Mouse (Mus musculus) layer of hippocampus, adult 11-12 months (tissue): ENCODE measurements around the gene Snx1.

ENCODE experiments used
- DNase-seq: peaks from one replicate; pipeline ENCODE4 v3.0.0; 2022; ENCODE audit warnings: low spot score

Snx1 gene

DNA sequence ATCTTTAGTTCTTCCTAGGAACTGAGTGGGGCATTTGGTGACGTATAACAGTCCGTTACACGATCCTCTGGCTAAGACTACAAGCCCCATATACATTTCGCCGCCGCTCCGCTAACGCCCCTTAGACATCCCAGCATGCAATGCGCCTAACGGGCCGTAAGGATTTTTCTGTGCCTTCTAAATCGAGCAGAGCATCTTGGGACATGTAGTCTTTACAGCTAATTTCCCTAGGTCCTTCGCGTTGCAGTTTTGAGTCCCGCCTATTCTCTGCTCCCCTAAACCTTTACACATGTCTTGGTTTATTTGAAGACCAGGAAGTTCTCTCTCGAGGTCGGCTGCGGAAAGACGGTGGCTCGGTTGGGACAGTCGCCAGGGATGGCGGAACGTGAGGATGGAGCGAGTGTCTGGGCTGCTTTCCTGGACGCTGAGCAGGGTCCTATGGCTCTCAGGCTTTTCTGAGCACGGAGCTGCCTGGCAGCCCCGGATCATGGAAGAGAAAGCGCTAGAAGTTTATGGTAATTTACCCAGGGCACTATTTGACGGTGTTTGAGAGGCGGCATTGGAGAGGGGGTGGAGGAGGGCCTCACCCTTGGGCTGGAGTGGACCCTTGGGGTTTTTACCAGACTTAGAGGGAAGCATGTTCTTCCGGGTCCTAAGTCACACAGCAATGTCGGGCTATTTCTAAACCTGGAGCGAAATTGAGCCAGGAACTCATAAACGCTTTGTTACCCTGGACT, at the start of gene Snx1, which contains the start of gene Ciao2a:
Gene Snx1 (minus strand): TSS at position 132 of the 737 bp plus-strand sequence.
Gene Ciao2a (plus strand): TSS at position 156 of the 737 bp plus-strand sequence.
- DNase-seq = peak; percentile 95

- no peak for DNase-seq
Observed at GRCm38 (mm10) chr9:66174985-66175384, 48.6 kb upstream of the Snx1 start.

GRCm38 (mm10) chr9:66173316-66173855, 47.0 kb upstream of the Snx1 start:
- no peak for DNase-seq

GRCm38 (mm10) chr9:66171275-66171921, 45.0 kb upstream of the Snx1 start:
- no peak for DNase-seq

DNA sequence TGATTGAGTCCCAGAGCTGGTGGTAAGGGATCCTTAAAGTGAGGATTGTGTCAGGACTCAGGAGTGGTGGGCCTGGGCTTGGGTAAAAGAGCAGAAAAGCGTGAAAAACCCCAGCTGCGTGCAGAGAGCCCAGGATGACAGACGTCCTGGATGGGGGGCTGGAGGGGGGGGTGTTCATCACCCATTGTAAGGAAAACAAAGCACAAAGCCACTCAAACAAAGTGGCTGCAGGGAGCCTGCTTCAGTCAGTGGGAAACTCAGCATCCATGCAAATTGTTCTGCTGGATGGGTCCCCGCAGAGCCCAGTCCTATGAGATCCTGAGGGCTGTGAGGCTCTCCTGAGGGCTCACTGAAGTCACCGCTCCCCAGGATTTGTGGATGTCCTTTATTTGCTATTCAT, 44.1 kb upstream of the Snx1 start:
- peak; percentile 12 for DNase-seq

DNA sequence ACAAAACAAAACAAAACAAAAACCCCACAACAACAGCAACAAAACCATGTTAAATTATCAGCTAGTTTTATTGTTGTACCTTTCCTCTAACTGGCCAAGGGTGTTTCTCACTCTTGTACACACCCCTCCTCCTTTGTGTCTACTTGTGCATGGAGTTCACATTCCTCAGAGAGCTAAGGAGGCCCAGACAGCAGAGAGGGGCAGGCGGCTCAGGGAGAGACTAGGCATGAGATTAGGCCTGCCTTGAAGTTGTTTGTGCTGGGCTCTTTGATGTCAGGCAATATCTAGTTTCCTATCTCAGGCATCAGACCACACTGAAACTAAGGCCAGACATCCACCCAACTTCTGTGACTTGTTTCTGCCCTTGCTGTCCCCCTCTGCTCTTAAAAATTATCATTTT, 41.8 kb upstream of the Snx1 start:
- no peak for DNase-seq

GRCm38 (mm10) chr9:66167222-66167621, 40.8 kb upstream of the Snx1 start:
- no peak for DNase-seq

DNA sequence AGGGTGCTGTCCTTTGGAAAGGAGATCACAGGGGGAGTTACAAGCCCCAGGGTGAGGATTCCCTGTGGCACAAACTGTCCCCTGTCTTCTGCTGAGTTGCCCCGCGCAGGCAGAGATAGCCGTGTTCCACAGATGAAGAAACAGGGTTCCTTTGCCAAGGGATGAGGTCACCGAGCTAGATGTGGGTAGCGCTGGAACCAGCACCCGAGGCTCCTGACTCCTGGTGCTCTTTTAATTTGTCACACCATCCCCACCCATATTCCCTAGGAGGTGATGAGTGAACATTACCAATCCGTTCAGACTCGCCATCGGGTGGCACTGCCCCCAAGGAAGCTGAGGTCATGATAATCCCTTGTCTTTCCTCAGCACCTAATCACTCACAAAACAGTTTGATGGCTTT, 36.6 kb upstream of the Snx1 start:
- DNase-seq = no peak

GRCm38 (mm10) chr9:66160155-66160554, 33.8 kb upstream of the Snx1 start:
- no peak for DNase-seq

DNA sequence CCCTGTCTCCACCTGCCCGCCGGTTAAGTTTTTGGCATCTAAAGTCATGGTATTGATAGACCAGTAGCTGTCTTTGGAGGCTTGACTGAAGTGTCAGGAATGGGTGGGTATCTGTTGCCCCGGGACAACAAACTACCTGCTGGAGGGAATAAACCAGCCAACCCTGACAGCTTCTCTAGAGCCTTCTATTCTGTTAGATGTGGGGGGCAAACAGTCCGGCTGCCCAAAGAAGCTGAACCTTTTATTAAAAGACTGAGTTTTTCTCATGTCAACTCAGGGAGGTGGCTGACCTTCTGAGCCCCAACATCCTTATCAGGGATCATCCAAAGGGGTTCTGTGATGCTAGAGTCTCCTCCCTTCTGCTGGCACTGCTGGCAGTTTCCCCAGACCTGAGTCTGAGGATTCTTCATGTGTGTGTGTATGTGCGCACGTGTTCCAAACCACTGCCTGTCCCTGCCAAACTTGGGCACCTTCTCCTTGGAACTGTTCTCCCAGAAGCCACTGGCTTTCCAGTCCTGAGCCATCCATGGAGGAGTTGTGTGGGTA, 32.6 kb upstream of the Snx1 start:
- DNase-seq = no peak

GRCm38 (mm10) chr9:66157958-66158830, 31.8 kb upstream of the Snx1 start, which contains the start of gene Dapk2:
TSS of gene Dapk2 (plus strand) at chr9:66158223.
- DNase-seq = peak; percentile 67

GRCm38 (mm10) chr9:66155534-66155933, 29.1 kb upstream of the Snx1 start:
- DNase-seq = no peak

- DNase-seq = no peak
Observed at GRCm38 (mm10) chr9:66154013-66154412, 27.6 kb upstream of the Snx1 start.

DNA sequence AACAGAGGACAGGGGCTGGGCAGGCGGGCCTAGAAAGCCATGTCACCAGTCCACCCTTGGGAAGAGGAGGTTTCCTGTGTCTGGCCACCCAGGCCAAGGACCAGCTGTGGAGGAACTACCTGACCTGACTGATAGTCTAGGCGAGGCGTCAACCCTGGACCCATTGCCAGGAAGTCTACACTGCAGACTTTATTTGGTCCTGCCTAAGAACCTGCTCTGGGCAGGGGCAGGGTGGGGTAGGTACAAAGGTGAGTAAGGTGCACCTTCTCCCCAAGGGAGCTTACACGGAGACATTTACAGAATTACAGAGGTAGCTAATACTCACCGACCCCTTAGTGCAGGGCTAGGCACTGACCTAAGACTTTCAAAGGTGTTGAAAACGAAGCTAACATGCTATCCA, 27.2 kb upstream of the Snx1 start:
- no peak for DNase-seq

GRCm38 (mm10) chr9:66152011-66152410, 25.6 kb upstream of the Snx1 start:
- DNase-seq = no peak

DNA sequence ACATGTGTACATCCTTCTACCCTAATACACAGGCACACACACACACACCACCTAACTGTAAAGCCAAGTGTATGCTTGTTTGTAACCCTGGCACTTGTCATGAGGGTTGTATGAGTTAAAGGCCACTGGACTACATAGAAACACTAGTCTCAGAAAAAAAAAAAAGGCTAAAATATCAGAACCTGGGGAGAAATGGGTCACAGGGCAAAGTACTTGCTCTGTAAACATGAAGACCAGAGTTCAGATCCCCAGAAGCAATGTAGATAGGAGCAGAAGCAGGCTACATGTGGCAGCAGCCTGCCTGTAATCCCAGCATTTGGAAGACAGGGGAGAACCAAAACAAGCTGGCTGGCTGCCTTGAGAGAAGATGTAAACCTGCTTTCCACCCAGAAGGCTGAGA, 19.8 kb upstream of the Snx1 start:
- DNase-seq = no peak

DNA sequence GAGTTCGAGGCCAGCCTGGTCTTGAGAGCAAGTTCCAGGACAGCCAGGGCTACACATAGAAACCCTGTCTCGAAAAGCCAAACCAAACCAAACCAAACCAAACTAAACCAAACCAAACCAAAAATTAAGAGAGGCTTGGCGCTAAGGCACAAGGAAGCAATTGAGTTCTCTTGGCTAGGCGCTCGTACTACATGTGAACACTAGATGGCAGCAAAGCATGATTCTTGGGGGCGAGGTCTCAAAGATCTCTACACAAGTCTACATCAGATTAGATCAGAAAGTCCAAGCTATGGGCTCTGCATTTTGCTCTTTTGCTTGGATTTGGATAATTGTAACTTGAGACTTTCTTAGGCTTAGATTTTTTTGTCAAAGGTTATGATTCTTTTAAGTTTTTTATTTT, 17.9 kb upstream of the Snx1 start:
- DNase-seq = peak; percentile 76

DNA sequence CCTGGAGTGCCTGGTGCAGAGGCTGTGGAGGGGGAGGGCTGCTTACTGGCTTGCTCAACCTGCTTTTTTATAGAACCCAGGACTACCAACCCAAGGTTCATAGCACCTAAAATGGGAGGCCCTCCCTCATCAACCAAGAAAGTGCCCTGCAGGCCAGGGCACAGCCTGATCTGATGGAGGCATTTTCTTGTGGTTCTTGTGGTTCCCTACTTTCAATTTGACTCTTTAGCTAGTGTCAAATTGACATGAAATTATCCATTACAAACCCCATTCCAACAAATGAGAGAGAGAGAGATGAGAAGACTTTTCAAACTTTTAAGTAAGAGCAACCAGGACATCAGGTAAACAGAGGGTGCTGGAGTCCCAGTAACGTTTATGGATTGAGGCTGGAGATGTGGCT, 15.9 kb upstream of the Snx1 start:
- no peak for DNase-seq

DNA sequence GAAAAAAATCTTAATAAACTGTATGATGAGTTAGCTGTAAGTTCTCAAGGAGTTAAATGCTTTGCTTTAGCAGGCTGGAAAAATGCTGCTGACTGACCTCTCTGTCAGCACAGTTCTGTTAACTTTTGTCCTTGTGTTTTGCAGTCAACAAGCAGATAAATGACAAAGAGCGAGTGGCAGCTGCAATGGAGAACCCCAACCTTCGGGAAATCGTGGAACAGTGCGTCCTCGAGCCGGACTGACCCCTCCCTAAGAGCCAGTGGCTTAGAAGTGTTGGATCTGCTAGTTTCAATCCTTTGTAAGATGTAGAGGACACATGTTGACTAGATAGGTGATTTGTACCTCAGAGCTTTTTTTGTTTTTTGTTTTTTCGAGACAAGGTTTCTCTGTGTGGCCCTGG, 11.8 kb upstream of the Snx1 start:
- DNase-seq = no peak

DNA sequence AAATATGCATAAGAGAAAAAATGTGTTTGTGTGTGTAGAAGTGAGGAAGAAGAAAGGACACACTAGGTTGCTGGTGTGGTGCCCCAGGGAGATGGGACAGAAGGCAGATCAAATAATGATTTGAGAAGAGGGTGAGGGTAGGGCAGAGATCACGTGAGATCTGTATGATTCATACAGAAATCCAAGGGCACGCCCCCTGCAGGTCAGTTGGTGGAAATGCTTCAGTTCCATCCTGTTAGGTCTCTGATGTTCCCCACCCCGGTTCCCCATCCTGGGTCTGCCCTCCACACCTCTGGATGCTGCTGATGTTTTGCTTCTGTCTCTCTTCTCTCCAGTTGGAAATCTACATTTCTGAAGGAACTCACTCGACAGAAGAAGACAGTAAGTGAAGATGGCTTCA, 9.6 kb upstream of the Snx1 start:
- DNase-seq = no peak

DNA sequence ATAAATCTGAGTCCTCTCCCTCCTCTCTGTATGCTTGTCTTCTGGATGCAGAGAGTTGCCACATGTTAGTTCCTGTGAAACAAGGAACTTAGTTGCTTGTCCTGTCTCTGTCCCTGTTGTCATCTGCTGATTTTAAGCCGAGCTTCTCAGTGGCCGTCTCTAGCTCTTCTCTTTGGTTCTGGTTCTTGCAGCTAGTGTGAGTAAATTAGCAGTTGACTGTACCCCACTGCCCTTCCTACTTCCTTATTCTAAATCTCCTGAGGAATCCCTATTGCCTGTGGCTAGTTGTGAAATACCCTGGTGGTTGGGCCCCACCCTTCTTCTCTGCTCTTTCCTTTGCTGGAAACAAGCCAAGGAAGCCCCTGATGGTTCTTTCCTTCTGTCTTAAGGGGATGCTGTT, 5.1 kb upstream of the Snx1 start:
- DNase-seq = no peak

GRCm38 (mm10) chr9:66127884-66128283, 1.5 kb upstream of the Snx1 start:
- DNase-seq = no peak
